Mouse (Mus musculus): ENCODE results near the gene Fsd1. TPM values are rescaled to one million over a fixed set of nuclear protein-coding genes. Genes with fewer than 3 reads are reported as not detected.

Fsd1 gene
- polyA plus RNA-seq, 1 experiment from 2014 or later: 9.9 TPM

DNA sequence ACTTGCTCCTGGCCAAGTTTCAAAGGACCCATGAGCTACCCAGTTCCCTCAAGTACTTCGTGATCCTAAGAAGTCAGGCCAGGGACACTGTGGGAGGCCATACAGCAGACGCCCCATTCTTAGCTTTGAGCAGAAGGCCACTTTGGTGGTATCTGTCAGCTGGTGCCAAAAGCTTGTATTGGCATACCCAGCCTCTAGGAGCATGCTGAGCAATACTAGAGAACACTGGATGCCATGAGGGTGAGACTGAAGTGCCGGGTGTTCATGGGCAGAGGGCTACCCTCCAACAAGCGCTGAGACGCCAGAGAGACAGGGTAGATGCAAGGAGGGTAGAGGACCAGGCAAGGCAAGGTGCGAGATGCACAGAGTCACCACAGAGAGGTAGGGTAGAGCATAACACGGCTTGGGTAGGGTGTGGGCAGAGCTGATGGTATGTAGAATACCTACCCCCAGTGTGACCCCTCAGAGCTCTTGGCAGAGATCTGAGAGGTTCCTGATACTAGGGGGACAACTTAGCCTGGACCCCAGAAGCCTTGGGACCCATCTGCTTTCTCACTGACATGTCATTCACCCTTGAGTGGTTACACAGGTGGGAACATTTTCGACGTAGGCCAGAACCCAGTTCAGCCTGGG lies 44.0 kb downstream of the Fsd1 start:
- Histone ChIP-seq H3K4me1 (ENCODE audit: control insufficient read depth, insufficient read depth, low read length) (peaks cover 34% of the 10 kb centered on the region), H3K4me2 (ENCODE audit: low read depth, low read length) (no peak overlapping the region), H3K27ac (ENCODE audit: low read length) (no peak overlapping the region), H3K9me3 (replicated peaks; ENCODE audit: control insufficient read depth, low read length) (no peaks in the 10 kb centered on the region), H3K36me3 (ENCODE audit: control insufficient read depth, insufficient read depth, low read length) (no peaks in the 10 kb centered on the region), H3K9ac (ENCODE audit: low read length) (no peak overlapping the region), H3K4me3 (replicated peaks; ENCODE audit: low read length) (no peak overlapping the region), H3K27me3 (ENCODE audit: control insufficient read depth, insufficient read depth, low read length) (no peaks in the 10 kb centered on the region)
- WGBS: 87% methylated on average over 9 of the region's 9 CpGs
- ATAC-seq (ENCODE audit: insufficient read depth, low FRiP score): no peak

GRCm38 (mm10) chr17:56030919-56031318 lies 44.6 kb downstream of the Fsd1 start:
- no peak overlapping the region for H3K4me3 ChIP-seq (replicated peaks; ENCODE audit: low read length)
- WGBS: 42% methylated on average over 5 of the region's 5 CpGs
- H3K9ac ChIP-seq (ENCODE audit: low read length): no peak overlapping the region
- no peaks in the 10 kb centered on the region for H3K9me3 ChIP-seq (replicated peaks; ENCODE audit: control insufficient read depth, low read length)
- no peak overlapping the region for H3K4me2 ChIP-seq (ENCODE audit: low read depth, low read length)
- H3K27ac ChIP-seq (ENCODE audit: low read length): 0 out of 2 replicates have a peak overlapping the region, but pooled peaks have one; percentile 27
- no peak for ATAC-seq (ENCODE audit: insufficient read depth, low FRiP score)
- H3K36me3 ChIP-seq (ENCODE audit: control insufficient read depth, insufficient read depth, low read length): no peaks in the 10 kb centered on the region
- H3K4me1 ChIP-seq (ENCODE audit: control insufficient read depth, insufficient read depth, low read length): peaks cover 36% of the 10 kb centered on the region
- H3K27me3 ChIP-seq (ENCODE audit: control insufficient read depth, insufficient read depth, low read length): no peaks in the 10 kb centered on the region

- H3K9me3 ChIP-seq (replicated peaks; ENCODE audit: control insufficient read depth, low read length): no peaks in the 10 kb centered on the region
- no peaks in the 10 kb centered on the region for H3K36me3 ChIP-seq (ENCODE audit: control insufficient read depth, insufficient read depth, low read length)
- no peak overlapping the region for H3K4me2 ChIP-seq (ENCODE audit: low read depth, low read length)
- no peak for ATAC-seq (ENCODE audit: insufficient read depth, low FRiP score)
- no peaks in the 10 kb centered on the region for H3K27me3 ChIP-seq (ENCODE audit: control insufficient read depth, insufficient read depth, low read length)
- 0 out of 2 replicates have a peak overlapping the region, but pooled peaks have one; percentile 27 for H3K27ac ChIP-seq (ENCODE audit: low read length)
- no peak overlapping the region for H3K4me3 ChIP-seq (replicated peaks; ENCODE audit: low read length)
- WGBS: 88% methylated on average over 7 of the region's 7 CpGs
- no peak overlapping the region for H3K9ac ChIP-seq (ENCODE audit: low read length)
- peaks cover 36% of the 10 kb centered on the region for H3K4me1 ChIP-seq (ENCODE audit: control insufficient read depth, insufficient read depth, low read length)
These were observed 45.1 kb downstream of the Fsd1 start for GRCm38 (mm10) chr17:56031431-56031830.

- Histone ChIP-seq H3K4me2 (ENCODE audit: low read depth, low read length) (no peak overlapping the region), H3K4me1 (ENCODE audit: control insufficient read depth, insufficient read depth, low read length) (peaks cover 36% of the 10 kb centered on the region), H3K27ac (ENCODE audit: low read length) (peak overlapping the region; percentile 66), H3K9ac (ENCODE audit: low read length) (peak overlapping the region; percentile 36; the same call in 1 of the 2 replicates), H3K27me3 (ENCODE audit: control insufficient read depth, insufficient read depth, low read length) (no peaks in the 10 kb centered on the region), H3K9me3 (replicated peaks; ENCODE audit: control insufficient read depth, low read length) (no peaks in the 10 kb centered on the region), H3K36me3 (ENCODE audit: control insufficient read depth, insufficient read depth, low read length) (no peaks in the 10 kb centered on the region), H3K4me3 (replicated peaks; ENCODE audit: low read length) (no peak overlapping the region)
- ATAC-seq (ENCODE audit: insufficient read depth, low FRiP score): peak; percentile 20; the same call in 1 of the 2 replicates
- WGBS: 70% methylated on average over 6 of the region's 6 CpGs
These were observed 45.9 kb downstream of the Fsd1 start for GRCm38 (mm10) chr17:56032127-56032733.

DNA sequence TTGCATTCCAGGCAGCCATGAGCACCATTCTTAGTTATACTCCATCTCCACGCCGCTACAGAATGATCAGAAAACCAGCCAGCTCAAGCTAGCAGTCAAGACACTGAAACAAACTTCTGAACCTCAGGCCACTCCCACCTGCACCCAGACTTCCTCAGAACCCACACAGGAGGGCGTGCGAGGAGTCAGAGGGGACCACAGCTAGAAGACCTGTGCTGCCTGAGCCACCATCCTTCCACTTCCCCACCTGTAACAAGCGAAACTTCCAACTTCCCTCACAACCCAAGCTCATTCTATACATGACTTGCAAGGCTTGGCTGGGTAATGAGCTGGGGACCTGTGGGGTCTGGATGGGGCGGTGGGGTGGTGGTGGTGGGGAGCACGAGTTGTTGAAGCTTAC lies 46.5 kb downstream of the Fsd1 start:
- no peaks in the 10 kb centered on the region for H3K9me3 ChIP-seq (replicated peaks; ENCODE audit: control insufficient read depth, low read length)
- ATAC-seq (ENCODE audit: insufficient read depth, low FRiP score): no peak
- peak overlapping the region; percentile 54 for H3K9ac ChIP-seq (ENCODE audit: low read length)
- no peak overlapping the region for H3K4me2 ChIP-seq (ENCODE audit: low read depth, low read length)
- H3K4me1 ChIP-seq (ENCODE audit: control insufficient read depth, insufficient read depth, low read length): peaks cover 36% of the 10 kb centered on the region
- 71% methylated on average over 7 of the region's 7 CpGs for WGBS
- H3K4me3 ChIP-seq (replicated peaks; ENCODE audit: low read length): no peak overlapping the region
- no peaks in the 10 kb centered on the region for H3K36me3 ChIP-seq (ENCODE audit: control insufficient read depth, insufficient read depth, low read length)
- H3K27me3 ChIP-seq (ENCODE audit: control insufficient read depth, insufficient read depth, low read length): no peaks in the 10 kb centered on the region
- H3K27ac ChIP-seq (ENCODE audit: low read length): no peak overlapping the region

DNA sequence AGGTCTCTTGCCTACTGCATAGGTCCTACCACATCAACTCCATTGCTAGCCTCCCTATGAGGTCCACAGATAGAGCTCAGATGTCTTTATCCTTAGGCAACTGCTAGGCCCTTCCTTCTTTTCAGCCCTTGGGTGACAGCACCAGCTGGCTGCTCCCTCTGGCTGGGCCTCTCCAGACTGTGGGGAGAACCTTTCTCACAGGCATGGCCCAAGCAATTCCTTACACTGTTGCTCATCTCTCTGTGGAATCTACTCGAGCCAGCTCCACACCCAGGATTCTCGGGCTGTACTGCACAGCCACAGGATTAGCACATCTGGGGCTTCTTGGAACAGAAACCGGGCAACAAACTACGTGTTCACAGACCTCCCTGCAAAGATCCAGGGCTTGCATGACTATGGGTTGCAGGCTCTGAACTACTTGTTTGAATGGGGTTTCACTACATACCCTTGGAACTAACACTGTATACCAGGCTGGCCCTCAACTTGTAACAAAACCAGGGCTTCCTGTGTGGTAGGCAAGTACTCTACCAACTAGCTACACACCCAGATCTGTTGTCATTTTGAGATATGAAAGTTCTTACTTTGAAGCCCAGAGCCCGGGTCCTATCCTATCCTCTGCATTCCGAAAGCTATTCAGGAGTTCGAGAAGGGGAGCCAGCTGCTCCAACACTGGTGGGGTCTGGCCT lies 47.9 kb downstream of the Fsd1 start:
- Histone ChIP-seq H3K9ac (ENCODE audit: low read length) (peak overlapping the region; percentile 95), H3K4me1 (ENCODE audit: control insufficient read depth, insufficient read depth, low read length) (peaks cover 36% of the 10 kb centered on the region), H3K9me3 (replicated peaks; ENCODE audit: control insufficient read depth, low read length) (no peaks in the 10 kb centered on the region), H3K4me2 (ENCODE audit: low read depth, low read length) (peak overlapping the region; percentile 68; the same call in 1 of the 2 replicates), H3K27me3 (ENCODE audit: control insufficient read depth, insufficient read depth, low read length) (no peaks in the 10 kb centered on the region), H3K4me3 (replicated peaks; ENCODE audit: low read length) (peak overlapping the region; percentile 87; the same call in 1 of the 2 replicates), H3K36me3 (ENCODE audit: control insufficient read depth, insufficient read depth, low read length) (no peaks in the 10 kb centered on the region), H3K27ac (ENCODE audit: low read length) (peak overlapping the region; percentile 34; the same call in 1 of the 2 replicates)
- 79% methylated on average over 7 of the region's 7 CpGs for WGBS
- no peak for ATAC-seq (ENCODE audit: insufficient read depth, low FRiP score)

GRCm38 (mm10) chr17:56034726-56035100 lies 48.4 kb downstream of the Fsd1 start:
- peaks cover 36% of the 10 kb centered on the region for H3K4me1 ChIP-seq (ENCODE audit: control insufficient read depth, insufficient read depth, low read length)
- H3K4me2 ChIP-seq (ENCODE audit: low read depth, low read length): peak overlapping the region; percentile 68
- WGBS: 78% methylated on average over 6 of the region's 6 CpGs
- no peaks in the 10 kb centered on the region for H3K36me3 ChIP-seq (ENCODE audit: control insufficient read depth, insufficient read depth, low read length)
- H3K9ac ChIP-seq (ENCODE audit: low read length): peak overlapping the region; percentile 95
- no peak for ATAC-seq (ENCODE audit: insufficient read depth, low FRiP score)
- H3K27ac ChIP-seq (ENCODE audit: low read length): peak overlapping the region; percentile 34; the same call in 1 of the 2 replicates
- peak overlapping the region; percentile 87 for H3K4me3 ChIP-seq (replicated peaks; ENCODE audit: low read length)
- no peaks in the 10 kb centered on the region for H3K9me3 ChIP-seq (replicated peaks; ENCODE audit: control insufficient read depth, low read length)
- no peaks in the 10 kb centered on the region for H3K27me3 ChIP-seq (ENCODE audit: control insufficient read depth, insufficient read depth, low read length)

DNA sequence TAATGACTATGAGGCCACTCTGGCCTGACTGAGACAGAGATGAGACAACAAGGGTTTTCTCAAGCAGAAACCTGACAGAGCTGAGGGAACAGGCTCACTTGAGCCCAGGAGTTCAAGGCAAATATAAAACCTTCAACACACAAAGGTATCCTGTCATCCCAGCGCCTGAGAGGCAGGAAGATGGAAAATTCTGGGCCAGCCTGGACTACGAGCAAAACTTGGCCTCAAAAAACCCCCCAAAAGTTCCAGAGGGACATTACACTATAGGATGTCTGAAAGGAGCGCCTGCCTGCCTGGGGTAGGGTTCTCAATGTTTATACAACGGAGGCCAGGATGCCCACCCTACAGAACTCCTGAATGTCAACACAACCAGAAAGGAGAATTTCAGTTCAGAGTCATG lies 48.9 kb downstream of the Fsd1 start:
- no peak for ATAC-seq (ENCODE audit: insufficient read depth, low FRiP score)
- H3K36me3 ChIP-seq (ENCODE audit: control insufficient read depth, insufficient read depth, low read length): no peaks in the 10 kb centered on the region
- peak overlapping the region; percentile 68 for H3K4me2 ChIP-seq (ENCODE audit: low read depth, low read length)
- peaks cover 36% of the 10 kb centered on the region for H3K4me1 ChIP-seq (ENCODE audit: control insufficient read depth, insufficient read depth, low read length)
- peak overlapping the region; percentile 7; the same call in 1 of the 2 replicates for H3K27ac ChIP-seq (ENCODE audit: low read length)
- 43% methylated on average over 4 of the region's 4 CpGs for WGBS
- no peaks in the 10 kb centered on the region for H3K9me3 ChIP-seq (replicated peaks; ENCODE audit: control insufficient read depth, low read length)
- peak overlapping the region; percentile 87 for H3K4me3 ChIP-seq (replicated peaks; ENCODE audit: low read length)
- H3K27me3 ChIP-seq (ENCODE audit: control insufficient read depth, insufficient read depth, low read length): no peaks in the 10 kb centered on the region
- H3K9ac ChIP-seq (ENCODE audit: low read length): peak overlapping the region; percentile 95
